Mouse (Mus musculus): ENCODE results near the gene Ispd. TPM values are rescaled to one million over a fixed set of nuclear protein-coding genes. Genes with fewer than 3 reads are reported as not detected.

Gene Ispd
- polyA plus RNA-seq, 1 experiment, result 2.0 TPM

- Histone ChIP-seq H3K4me3 (ENCODE audit: insufficient read depth, low read length) (no peak overlapping the region), H3K4me1 (ENCODE audit: control insufficient read depth, insufficient read depth, low read length) (no peaks in the 10 kb centered on the region), H3K27ac (ENCODE audit: insufficient read depth, low read length) (no peak overlapping the region)
- TF ChIP-seq POLR2A (IDR thresholded peaks at IDR 0.05; ENCODE audit: low read depth, low read length) (no peak), CTCF (IDR thresholded peaks at IDR 0.05; ENCODE audit: borderline replicate concordance, insufficient read depth, low read length) (no peak)
Measured at GRCm38 (mm10) chr12:36380806-36381205, 444 bp upstream of the Ispd start.

GRCm38 (mm10) chr12:36385386-36385785 lies 4.1 kb downstream of the Ispd start:
- no peak overlapping the region for H3K4me3 ChIP-seq (ENCODE audit: insufficient read depth, low read length)
- TF ChIP-seq CTCF (IDR thresholded peaks at IDR 0.05; ENCODE audit: borderline replicate concordance, insufficient read depth, low read length) (no peak), POLR2A (IDR thresholded peaks at IDR 0.05; ENCODE audit: low read depth, low read length) (no peak)
- no peak overlapping the region for H3K27ac ChIP-seq (ENCODE audit: insufficient read depth, low read length)
- no peaks in the 10 kb centered on the region for H3K4me1 ChIP-seq (ENCODE audit: control insufficient read depth, insufficient read depth, low read length)

GRCm38 (mm10) chr12:36386991-36387390 lies 5.7 kb downstream of the Ispd start:
- no peaks in the 10 kb centered on the region for H3K4me1 ChIP-seq (ENCODE audit: control insufficient read depth, insufficient read depth, low read length)
- H3K27ac ChIP-seq (ENCODE audit: insufficient read depth, low read length), result no peak overlapping the region
- TF ChIP-seq CTCF (IDR thresholded peaks at IDR 0.05; ENCODE audit: borderline replicate concordance, insufficient read depth, low read length) (no peak), POLR2A (IDR thresholded peaks at IDR 0.05; ENCODE audit: low read depth, low read length) (no peak)
- H3K4me3 ChIP-seq (ENCODE audit: insufficient read depth, low read length), result no peak overlapping the region

GRCm38 (mm10) chr12:36395115-36395514 lies 13.9 kb downstream of the Ispd start:
- H3K27ac ChIP-seq (ENCODE audit: insufficient read depth, low read length), result no peak overlapping the region
- H3K4me3 ChIP-seq (ENCODE audit: insufficient read depth, low read length), result no peak overlapping the region
- TF ChIP-seq POLR2A (IDR thresholded peaks at IDR 0.05; ENCODE audit: low read depth, low read length) (no peak), CTCF (IDR thresholded peaks at IDR 0.05; ENCODE audit: borderline replicate concordance, insufficient read depth, low read length) (no peak)
- H3K4me1 ChIP-seq (ENCODE audit: control insufficient read depth, insufficient read depth, low read length), result no peaks in the 10 kb centered on the region; the same call in 1 of the 2 replicates

- Histone ChIP-seq H3K27ac (ENCODE audit: insufficient read depth, low read length) (no peak overlapping the region), H3K4me3 (ENCODE audit: insufficient read depth, low read length) (no peak overlapping the region), H3K4me1 (ENCODE audit: control insufficient read depth, insufficient read depth, low read length) (no peaks in the 10 kb centered on the region)
- TF ChIP-seq CTCF (IDR thresholded peaks at IDR 0.05; ENCODE audit: borderline replicate concordance, insufficient read depth, low read length) (no peak), POLR2A (IDR thresholded peaks at IDR 0.05; ENCODE audit: low read depth, low read length) (no peak)
Measured at GRCm38 (mm10) chr12:36423677-36424076, 42.4 kb downstream of the Ispd start.

GRCm38 (mm10) chr12:36425258-36425657 lies 44.0 kb downstream of the Ispd start:
- no peaks in the 10 kb centered on the region for H3K4me1 ChIP-seq (ENCODE audit: control insufficient read depth, insufficient read depth, low read length)

GRCm38 (mm10) chr12:36426163-36427045 lies 45.2 kb downstream of the Ispd start:
- no peak for TF ChIP-seq POLR2A (IDR thresholded peaks at IDR 0.05; ENCODE audit: low read depth, low read length)
- TF ChIP-seq CTCF (IDR thresholded peaks at IDR 0.05; ENCODE audit: borderline replicate concordance, insufficient read depth, low read length), result no peak
- no peak overlapping the region for H3K4me3 ChIP-seq (ENCODE audit: insufficient read depth, low read length)
- H3K27ac ChIP-seq (ENCODE audit: insufficient read depth, low read length), result no peak overlapping the region
- no peaks in the 10 kb centered on the region for H3K4me1 ChIP-seq (ENCODE audit: control insufficient read depth, insufficient read depth, low read length)

More at GRCm38 (mm10) chr12:36425258-36425657, 44.0 kb downstream of the Ispd start:
- no peak overlapping the region for H3K27ac ChIP-seq (ENCODE audit: insufficient read depth, low read length)
- H3K4me3 ChIP-seq (ENCODE audit: insufficient read depth, low read length), result no peak overlapping the region
- TF ChIP-seq CTCF (IDR thresholded peaks at IDR 0.05; ENCODE audit: borderline replicate concordance, insufficient read depth, low read length) (no peak), POLR2A (IDR thresholded peaks at IDR 0.05; ENCODE audit: low read depth, low read length) (no peak)

- TF ChIP-seq POLR2A (IDR thresholded peaks at IDR 0.05; ENCODE audit: low read depth, low read length) (no peak), CTCF (IDR thresholded peaks at IDR 0.05; ENCODE audit: borderline replicate concordance, insufficient read depth, low read length) (no peak)
- H3K27ac ChIP-seq (ENCODE audit: insufficient read depth, low read length), result no peak overlapping the region
- no peak overlapping the region for H3K4me3 ChIP-seq (ENCODE audit: insufficient read depth, low read length)
- H3K4me1 ChIP-seq (ENCODE audit: control insufficient read depth, insufficient read depth, low read length), result no peaks in the 10 kb centered on the region
Measured at GRCm38 (mm10) chr12:36436956-36437355, 55.7 kb downstream of the Ispd start.

- TF ChIP-seq CTCF (IDR thresholded peaks at IDR 0.05; ENCODE audit: borderline replicate concordance, insufficient read depth, low read length), result no peak
- no peak for TF ChIP-seq POLR2A (IDR thresholded peaks at IDR 0.05; ENCODE audit: low read depth, low read length)
- Histone ChIP-seq H3K4me1 (ENCODE audit: control insufficient read depth, insufficient read depth, low read length) (no peaks in the 10 kb centered on the region), H3K27ac (ENCODE audit: insufficient read depth, low read length) (no peak overlapping the region), H3K4me3 (ENCODE audit: insufficient read depth, low read length) (no peak overlapping the region)
Measured at GRCm38 (mm10) chr12:36439396-36439795, 58.1 kb downstream of the Ispd start.

- H3K4me3 ChIP-seq (ENCODE audit: insufficient read depth, low read length), result no peak overlapping the region
- TF ChIP-seq CTCF (IDR thresholded peaks at IDR 0.05; ENCODE audit: borderline replicate concordance, insufficient read depth, low read length) (no peak), POLR2A (IDR thresholded peaks at IDR 0.05; ENCODE audit: low read depth, low read length) (no peak)
- H3K4me1 ChIP-seq (ENCODE audit: control insufficient read depth, insufficient read depth, low read length), result no peaks in the 10 kb centered on the region
- H3K27ac ChIP-seq (ENCODE audit: insufficient read depth, low read length), result no peak overlapping the region
Measured at GRCm38 (mm10) chr12:36456002-36456401, 74.8 kb downstream of the Ispd start.

All from embryonic fibroblast, embryonic 13.5 days (primary cell).